Mouse (Mus musculus): Measurements from ENCODE around the gene Krt15.

DNA sequence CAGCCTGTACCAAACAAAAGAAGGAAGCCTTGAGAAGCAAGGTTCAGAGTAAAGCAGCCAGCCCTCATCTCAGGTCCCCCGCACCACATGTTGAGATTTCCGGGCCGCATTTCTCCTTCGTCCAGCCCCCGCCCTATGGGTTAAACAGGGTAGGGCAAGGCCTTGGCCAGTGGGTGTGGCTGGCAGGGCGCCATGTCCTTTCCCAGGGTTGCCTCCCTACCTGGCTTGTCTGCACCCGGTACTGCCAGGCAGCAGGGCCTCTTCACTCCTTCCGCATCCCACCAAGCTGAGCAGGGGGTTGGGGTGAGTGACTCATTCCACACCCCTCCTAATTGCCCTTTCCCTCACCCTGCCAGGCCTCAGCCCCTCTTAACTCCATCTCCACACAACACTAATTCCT is 32.3 kb upstream of the Krt15 start:
- no peak for TF ChIP-seq CTCF (IDR thresholded peaks at IDR 0.05; ENCODE audit: insufficient read depth, low read depth, low read length)
- no peak for TF ChIP-seq POLR2A (IDR thresholded peaks at IDR 0.05; ENCODE audit: insufficient read depth, low read depth, low read length)

Measured in olfactory bulb, adult 2 months (tissue).